Mouse (Mus musculus): Measurements from ENCODE around the gene Gne.
A peak's percentile ranks its signal among the peaks of the same experiment; 100 is the strongest.
"Not testable (repeated sequence)": the region's sequence is repeated elsewhere in the genome, so short reads cannot be mapped to it uniquely, and the experiment has no call there.

Gene Gne

DNA sequence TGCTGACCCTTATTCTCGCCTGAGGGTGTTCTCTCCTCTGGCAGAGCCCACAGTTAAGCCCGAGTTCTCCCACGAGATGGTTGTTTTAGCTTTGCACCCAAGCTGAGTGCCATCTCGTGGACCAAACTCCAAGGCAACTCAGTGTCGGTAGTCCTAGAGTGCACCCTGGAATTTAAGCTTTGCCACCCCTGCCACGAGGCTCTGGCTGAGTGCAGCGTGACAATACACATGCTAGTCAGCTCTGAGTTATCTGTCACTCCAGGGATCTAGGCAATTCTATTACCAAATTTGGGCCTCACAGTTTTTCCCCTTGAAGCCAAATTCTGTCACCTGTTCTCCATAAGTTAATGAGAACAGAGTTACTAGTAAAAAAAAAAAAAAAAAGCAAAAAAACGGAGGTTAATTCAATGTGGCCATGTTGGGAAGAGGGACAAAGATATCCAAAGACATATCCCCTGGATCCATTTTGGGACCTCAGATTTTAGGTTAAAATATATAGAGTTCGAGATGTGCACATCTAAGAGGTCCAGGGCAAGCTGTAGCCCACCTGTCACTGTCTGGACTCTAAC, 11.0 kb downstream of the Gne start:
- DNase-seq (ENCODE audit: low spot score in 2 of 2) = no peak

GRCm38 (mm10) chr4:44072146-44072872, 11.7 kb downstream of the Gne start:
- peak; percentile 74 to 82 for DNase-seq (ENCODE audit: low spot score in 2 of 2)

DNA sequence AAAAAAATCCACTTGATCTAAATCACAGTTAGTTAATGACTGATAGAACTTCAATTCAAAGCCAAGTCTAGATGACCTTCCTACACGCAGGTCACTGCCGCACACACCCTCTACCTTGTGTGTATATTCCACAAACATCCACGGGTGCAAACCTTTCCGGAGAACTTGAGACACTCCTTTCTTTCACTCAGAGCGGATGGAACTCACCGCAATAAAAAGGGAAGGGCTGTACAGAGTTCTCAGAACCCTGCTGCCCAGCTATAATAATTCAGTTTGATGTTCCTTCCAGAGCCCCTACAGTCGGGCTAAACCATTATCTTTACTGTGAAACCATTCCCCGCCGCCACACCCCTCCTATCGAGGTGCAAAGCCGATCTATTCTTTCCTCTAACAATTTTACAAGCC, 12.2 kb downstream of the Gne start:
- no peak for DNase-seq (ENCODE audit: low spot score in 2 of 2)

DNA sequence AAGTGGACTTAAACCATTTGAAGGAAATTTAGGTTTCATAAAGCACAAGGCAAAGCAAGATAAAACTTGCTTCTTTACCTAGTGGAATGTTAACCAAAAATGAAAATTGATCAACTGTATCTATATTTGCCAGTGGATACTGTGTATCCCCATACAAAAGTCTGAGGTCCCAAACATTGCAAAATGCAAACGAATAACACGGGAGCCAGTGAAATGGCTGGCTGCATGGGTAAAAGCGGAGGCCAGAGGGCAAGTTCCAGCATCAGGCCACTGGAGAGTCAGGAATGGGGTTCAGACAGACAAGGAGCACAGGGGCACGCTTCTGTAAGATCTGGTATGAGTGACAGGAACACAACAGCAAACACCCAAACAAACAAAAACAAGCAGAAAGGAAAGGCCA, 13.3 kb downstream of the Gne start:
- no peak for DNase-seq (ENCODE audit: low spot score in 2 of 2)

- no peak for DNase-seq (ENCODE audit: low spot score in 2 of 2)
These were observed 14.6 kb downstream of the Gne start for GRCm38 (mm10) chr4:44069411-44069810.

- DNase-seq (ENCODE audit: low spot score in 2 of 2) = no peak
These were observed 15.2 kb downstream of the Gne start for GRCm38 (mm10) chr4:44068736-44069135.

GRCm38 (mm10) chr4:44066891-44067290, 17.1 kb downstream of the Gne start:
- DNase-seq (ENCODE audit: low spot score in 2 of 2) = no peak

DNA sequence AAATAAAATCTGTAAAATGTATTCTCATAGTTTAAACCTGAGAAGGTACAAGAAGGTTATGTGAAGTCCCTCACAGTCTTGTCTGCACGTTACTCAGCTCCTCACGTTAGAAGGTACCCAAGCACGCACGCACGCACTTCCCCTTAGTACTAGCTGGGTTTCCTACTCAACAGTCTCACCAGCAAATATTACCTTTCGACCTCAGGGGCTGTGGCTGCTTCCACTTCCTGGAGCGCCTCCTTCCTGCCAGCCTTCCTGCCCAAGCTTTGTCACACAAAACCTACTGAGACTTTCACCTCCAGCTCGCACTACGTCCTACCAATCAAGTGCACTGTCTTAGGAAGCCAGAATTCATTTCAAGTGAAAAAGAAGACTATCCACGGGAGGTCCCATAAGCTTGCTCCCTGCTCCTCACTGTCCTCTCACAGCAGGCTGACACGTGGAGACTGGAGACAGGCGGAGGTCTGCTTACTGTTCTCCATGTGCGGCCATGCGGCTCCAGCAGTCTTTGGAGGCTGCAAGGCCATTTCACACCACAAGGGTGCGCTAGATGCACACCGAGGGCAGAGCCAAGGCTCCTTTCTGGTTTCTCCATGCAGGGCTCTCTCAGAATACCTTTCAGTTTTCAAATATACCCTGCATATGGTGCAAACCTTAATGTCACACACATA, 18.5 kb downstream of the Gne start:
- DNase-seq (ENCODE audit: low spot score in 2 of 2) = peak; percentile 90 to 96

GRCm38 (mm10) chr4:44062816-44063215, 21.2 kb downstream of the Gne start:
- no peak for DNase-seq (ENCODE audit: low spot score in 2 of 2)

GRCm38 (mm10) chr4:44062062-44062461, 21.9 kb downstream of the Gne start:
- no peak for DNase-seq (ENCODE audit: low spot score in 2 of 2)

DNA sequence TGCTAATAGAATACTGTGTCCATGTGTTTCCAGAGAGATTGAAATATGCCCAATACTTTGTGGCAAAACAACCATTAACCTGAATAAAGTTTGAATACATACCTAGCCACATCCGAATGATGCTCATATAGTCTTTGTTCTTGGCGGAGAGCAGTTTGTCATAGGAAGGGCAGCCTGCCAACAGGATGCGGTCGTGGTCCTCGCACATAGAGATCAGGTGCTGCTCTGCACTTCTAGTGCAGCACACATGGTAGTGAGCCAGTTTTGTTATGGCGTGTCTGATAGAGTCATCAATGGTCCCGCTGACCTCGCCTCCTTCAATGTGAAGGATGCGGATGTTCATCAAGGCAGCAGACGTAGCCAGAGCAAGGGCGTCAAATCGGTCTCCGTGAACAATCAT, 24.3 kb downstream of the Gne start:
- no peak for DNase-seq (ENCODE audit: low spot score in 2 of 2)

DNA sequence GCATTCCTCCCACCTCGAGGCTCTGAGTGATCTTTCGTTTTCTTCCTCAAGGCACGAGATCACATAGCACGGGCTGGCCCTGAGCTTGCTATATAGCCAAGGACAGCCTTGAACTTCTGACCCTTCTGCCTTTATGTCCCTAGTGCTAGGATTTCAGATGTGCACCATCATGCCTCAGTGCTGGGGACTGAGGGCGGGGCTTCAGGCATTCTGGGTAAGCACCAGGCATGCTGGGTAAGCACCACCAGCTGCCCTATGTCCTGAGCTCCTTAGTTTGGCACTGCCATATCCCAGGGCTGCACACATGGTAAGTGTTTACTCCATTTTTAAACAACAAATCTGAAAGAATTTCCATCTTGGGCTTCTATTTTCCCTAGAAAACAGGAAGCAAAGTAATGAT, 34.2 kb downstream of the Gne start:
- DNase-seq (ENCODE audit: low spot score in 2 of 2) = no peak

DNA sequence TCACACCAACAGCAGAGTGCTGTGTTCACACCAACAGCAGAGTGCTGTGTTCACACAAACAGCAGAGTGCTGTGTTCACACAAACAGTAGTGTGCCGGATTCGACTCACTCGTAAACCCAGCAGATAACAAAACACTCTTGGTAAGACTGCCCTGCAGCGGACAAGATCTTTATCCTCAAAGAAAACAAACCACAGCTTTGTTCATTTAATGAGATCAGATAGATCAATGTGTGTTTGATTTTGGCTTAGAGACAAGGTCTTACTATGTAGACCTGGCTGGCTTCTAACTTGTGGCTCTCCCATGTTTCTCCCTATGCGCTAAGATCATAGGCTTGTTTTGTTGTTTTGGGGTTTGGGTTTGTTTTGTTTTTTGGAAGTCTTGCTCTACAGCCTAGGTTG, 37.9 kb downstream of the Gne start:
- DNase-seq (ENCODE audit: low spot score in 2 of 2) = no peak

- DNase-seq (ENCODE audit: low spot score in 2 of 2) = no peak
These were observed 39.2 kb downstream of the Gne start for GRCm38 (mm10) chr4:44044685-44045356.

- DNase-seq (ENCODE audit: low spot score in 2 of 2) = not testable (repeated sequence)
These were observed 40.8 kb downstream of the Gne start for GRCm38 (mm10) chr4:44043182-44043581.

GRCm38 (mm10) chr4:44042429-44042828, 41.5 kb downstream of the Gne start:
- no peak for DNase-seq (ENCODE audit: low spot score in 2 of 2)

GRCm38 (mm10) chr4:44040802-44041201, 43.2 kb downstream of the Gne start:
- no peak for DNase-seq (ENCODE audit: low spot score in 2 of 2)

DNA sequence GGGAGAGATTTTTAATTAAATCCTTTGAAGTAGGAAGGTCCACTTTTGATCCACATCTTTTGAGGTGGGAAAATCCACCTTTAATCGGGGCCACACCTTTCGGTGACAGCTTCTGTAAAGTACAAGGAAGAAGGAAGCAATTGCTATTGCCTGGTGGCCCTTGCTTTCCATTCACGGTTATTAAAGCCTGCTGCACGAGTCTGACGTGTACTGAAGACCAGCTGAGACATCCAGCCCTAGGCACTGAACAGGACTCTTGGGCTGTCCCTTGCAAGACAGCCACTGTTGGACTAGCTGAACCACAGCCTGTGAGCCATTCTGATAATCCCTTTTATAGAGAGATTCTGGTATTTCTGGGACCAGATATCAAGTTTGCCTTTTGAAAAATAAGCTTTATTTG, 47.5 kb downstream of the Gne start:
- DNase-seq (ENCODE audit: low spot score in 2 of 2) = no peak

- DNase-seq (ENCODE audit: low spot score in 2 of 2) = no peak
These were observed 52.5 kb downstream of the Gne start for GRCm38 (mm10) chr4:44031521-44031920.

DNA sequence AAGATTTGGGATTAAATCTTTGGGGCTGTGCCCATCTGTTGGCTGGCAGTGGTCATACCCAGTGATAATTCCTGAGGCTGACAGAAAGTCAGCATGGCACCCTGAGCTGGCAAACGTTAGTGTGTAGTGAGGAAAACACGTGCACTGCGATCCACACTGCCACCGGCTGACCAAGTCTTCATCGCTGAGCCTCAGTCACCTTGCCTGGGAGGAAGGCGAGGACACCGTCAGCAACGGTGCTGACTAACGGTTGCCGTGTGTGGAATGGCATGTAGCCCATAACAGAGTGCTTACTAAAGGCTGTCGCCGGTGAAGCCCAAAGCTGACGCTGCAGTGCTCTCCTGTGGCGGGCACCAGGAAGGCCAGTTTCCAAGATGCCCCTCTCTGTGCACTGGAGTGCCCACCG, 54.3 kb downstream of the Gne start:
- DNase-seq (ENCODE audit: low spot score in 2 of 2) = no peak

DNA sequence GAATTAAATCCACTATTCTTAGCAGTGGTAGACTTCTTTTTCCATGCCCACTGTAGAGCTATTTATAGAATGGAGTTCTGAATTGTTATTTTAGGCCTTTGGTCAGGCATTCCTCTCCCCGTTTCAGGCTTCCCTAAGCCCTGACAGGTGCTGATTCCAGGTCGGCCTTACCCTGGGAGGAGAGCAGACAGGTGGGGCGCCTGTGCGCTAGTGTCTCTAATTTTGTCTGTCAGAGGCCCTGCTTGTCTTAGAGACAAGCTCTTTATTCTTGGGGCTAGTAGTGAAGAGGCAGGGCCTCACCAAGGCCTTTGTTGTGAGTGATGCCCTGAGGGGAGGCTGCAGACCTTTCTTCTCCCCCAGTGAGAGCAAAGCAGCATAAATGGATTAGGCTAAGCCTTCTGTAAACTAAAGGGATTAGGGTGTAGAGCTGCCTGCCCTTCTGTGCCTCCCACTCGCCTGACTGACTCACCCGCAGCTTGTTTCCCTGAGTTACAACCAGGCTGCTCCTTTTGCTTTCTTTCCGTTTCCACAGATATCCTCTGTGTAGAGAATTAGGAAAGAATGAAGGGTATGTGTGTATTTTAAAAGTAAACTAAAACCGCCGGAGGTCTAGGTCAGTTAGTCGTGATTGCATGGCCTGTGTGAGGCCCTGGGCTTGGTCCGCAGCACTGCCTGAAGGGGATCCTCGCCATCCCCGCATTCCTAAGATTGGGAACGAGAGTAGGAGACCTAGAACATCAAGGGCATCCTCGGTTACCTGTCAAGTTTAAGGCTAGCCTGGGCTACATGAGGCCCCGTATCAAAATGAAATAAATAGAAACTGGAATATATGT, 55.5 kb downstream of the Gne start:
- peak in 1 of 2 experiments; percentile 36 for DNase-seq (ENCODE audit: low spot score in 2 of 2)

- DNase-seq (ENCODE audit: low spot score in 2 of 2) = no peak
These were observed 58.4 kb downstream of the Gne start for GRCm38 (mm10) chr4:44025570-44025969.
